Mouse (Mus musculus) c-Kit-positive CD71-positive TER-119-negative erythroid progenitor cells, embryonic 14.5 days (primary cell): Measurements from ENCODE around the gene Ndrg4.
"Not testable (repeated sequence)": the region's sequence is repeated elsewhere in the genome, so short reads cannot be mapped to it uniquely, and the experiment has no call there.

Experiments used
- DNase-seq: peaks from one replicate; pipeline ENCODE4 v3.0.0-alpha.2; 2013; ENCODE audit warnings: low read depth

Gene Ndrg4

DNA sequence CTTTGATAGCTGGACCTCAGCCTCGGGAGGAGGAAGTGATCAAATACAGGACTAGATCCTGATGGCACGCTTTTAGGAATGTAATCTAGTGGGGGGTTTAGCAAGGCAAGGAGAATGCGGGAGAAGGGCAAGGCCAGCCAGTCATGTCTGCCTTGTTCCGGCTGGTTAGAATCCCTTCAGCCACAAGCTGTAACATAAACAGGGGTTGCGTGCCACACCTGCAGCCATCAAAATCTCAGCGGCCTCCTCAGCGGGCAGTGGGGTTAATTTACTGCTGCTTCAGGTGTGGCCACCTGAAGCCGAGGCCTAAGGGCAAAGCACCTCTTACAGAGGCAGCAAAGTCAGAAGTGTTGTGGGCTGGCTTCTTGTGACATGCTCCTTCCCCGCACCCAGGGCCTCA is at the start of gene Ndrg4:
TSS of gene Ndrg4 (plus strand) at position 350 of the 400 bp plus-strand sequence.
- DNase-seq: no peak

- DNase-seq: no peak
Observed at GRCm38 (mm10) chr8:95632840-95633239, 43.9 kb upstream of the Ndrg4 start.

DNA sequence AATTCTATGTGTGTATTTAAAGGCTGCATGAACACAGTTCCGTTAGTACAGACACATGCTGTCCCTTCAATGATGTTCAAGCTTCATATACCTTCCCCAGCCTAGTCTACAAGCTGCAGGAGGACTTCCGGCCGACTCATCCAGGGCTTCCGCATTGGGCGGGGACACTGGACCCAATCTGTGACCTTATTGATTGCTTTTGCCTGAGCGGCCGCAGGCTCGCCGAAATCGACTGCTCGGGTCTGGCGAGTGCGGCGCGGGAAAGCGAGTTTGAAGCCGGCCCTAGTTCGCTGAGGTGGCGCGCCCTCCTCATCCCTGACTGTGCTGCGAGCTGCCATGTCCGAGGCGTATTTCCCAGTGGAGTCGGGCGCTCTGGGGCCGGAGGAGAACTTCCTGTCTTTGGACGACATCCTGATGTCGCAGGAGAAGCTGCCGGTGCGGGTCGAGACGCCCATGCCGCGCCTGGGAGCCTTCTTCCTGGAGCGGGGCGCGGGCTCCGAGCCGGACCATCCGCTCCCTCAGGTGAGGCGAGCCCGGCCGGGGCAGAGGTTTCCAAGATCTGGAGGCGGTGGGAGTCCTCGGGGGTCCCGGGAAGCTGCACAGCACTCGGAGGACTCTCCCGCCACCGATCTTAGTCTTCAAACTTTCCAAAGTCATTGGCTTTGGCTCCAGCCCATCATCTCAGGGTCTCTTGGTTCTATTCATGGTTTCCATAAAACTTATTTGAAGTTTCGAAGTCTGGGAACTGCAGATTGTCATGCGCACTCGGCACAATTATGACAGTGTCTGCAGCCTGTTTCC is 43.3 kb upstream of the Ndrg4 start, which contains the start of gene Gins3:
TSS of gene Gins3 (plus strand) at position 192 of the 801 bp plus-strand sequence.
- DNase-seq: peak; percentile 93

GRCm38 (mm10) chr8:95634063-95634340 is 42.8 kb upstream of the Ndrg4 start:
- DNase-seq: no peak

- no peak for DNase-seq
Observed at GRCm38 (mm10) chr8:95644942-95645341, 31.8 kb upstream of the Ndrg4 start.

DNA sequence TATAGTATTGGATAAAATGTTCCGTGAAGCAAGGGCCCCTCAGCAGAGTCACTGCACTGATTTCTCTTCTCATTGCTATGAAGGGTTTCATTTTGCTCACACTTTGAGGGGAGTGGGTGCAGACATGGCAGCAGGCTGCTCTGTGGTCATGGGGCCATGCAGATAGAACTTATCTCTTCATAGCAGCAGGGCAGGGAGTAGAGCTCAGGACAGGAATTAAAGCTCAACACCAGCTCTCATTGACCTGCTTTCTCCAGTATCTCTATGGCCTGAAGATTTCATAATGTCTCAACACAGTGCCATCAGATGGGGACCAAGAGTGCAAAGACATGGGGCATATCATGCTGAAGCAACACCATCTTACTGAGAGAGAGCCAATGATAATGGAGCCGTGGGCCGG is 28.5 kb upstream of the Ndrg4 start:
- DNase-seq: no peak

DNA sequence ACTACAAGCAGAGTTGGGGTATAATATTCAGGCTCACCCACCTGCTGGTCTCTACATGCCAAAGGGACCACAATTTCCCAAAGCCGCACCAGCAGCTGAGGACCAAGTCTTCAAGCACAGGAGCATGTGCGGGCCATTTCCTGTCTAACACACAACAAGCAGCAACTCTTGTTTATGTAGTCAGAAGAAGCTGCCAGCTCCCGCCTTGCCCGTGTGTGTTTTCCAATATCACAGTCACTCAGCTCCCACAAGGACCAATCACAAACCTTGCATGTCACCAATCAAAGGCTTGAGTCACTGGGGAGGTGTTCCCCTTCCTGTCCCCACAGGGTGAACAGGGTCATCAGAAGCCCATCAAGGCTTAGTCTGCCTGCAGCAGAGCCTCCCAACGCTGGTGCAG is 23.4 kb upstream of the Ndrg4 start:
- DNase-seq: no peak

DNA sequence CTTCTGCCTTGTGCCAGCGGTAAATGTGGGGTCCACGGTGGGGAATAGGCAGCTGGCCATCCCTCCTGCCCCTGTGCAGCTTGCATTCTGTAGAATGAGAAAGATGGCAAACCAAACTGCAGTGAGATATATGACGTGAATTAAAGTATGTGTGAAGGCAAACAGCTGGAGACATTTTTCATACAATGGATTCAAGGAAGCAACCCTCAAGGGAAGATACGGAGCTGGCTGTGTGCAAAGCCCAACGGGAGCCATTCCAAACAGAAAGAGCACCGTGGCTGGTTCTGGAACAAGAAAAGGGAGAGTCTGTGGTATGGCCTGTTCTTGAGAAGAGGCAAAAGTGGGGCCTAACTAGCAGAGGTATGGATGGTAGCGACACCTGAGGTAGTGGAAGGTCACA is 20.9 kb upstream of the Ndrg4 start:
- DNase-seq: no peak

- no peak for DNase-seq
Observed at GRCm38 (mm10) chr8:95656316-95657002, 20.3 kb upstream of the Ndrg4 start.

DNA sequence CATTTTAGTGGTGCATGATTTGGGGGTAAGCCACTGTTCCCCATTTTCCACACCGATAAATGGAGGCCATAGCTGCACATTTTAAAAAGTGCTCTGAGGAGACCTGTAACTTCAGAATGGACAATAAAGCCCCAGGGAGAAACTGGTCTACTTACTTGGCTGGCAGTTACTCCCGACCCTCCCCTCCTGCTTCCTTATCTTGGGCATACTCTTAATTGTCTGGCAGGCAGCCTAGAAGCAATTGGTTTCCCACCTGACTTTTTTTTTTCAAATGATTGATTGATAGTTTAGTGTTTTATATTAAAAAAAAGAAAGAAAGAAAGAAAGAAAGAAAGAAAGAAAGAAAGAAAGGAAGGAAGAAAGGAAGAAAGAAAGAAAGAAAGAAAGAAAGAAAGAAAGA is 19.3 kb upstream of the Ndrg4 start:
- DNase-seq: no peak

GRCm38 (mm10) chr8:95660334-95660882 is 16.4 kb upstream of the Ndrg4 start:
- DNase-seq: no peak

GRCm38 (mm10) chr8:95661085-95661484 is 15.7 kb upstream of the Ndrg4 start:
- DNase-seq: no peak

DNA sequence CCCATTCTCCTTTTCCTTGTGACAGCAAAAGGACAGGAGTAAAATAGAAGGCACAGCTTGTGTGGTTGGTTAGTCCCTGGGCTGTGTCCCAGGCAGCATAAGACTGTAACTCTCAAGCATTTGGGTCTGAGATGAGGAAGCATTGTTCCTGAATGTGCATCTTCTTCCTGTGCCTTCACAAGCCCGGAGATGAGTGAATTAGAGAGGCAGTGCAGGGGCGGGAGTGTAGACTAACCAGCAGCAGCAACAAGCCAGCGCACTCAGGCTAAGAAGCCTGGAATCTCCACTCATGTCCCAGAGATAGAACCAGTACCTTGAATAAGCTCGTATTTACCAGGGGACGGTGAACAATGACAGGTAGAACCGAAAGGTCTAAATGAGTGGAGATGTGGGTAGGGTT is 15.2 kb upstream of the Ndrg4 start:
- no peak for DNase-seq

DNA sequence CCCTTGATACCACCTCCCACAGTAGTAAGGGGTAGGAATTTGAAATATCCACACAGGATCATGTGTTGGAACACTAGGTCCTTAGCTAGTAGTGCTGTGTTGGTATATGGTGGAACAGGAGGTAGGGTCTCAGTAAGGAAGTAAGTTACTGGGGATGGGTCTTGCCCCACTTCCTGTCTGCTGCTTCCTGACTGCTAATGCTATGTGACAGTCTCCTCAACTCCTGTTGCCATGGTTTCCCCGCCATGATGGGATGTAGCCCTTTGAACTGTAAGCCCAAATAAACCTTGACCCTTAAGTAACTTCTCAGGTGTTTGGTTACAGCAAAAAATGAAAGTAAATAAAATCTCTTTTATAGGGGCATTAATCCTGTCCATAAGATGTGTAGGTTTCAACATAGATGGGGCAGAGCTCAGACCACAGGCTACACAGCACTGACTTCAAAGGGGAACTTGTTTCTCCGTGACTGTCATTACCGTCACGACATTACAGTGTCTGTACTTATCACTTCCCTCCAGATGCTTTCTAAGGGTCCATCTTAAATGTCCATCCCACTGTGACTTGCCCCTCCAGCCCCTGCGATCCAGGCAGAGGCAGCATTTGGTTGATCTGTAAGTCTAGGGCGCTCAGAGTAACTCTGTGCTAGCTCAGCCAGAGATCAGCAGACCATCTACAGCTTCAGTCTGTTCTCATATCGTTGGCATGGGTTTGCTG is 13.7 kb upstream of the Ndrg4 start:
- no peak for DNase-seq

- DNase-seq: no peak
Observed at GRCm38 (mm10) chr8:95663599-95663949, 13.2 kb upstream of the Ndrg4 start.

DNA sequence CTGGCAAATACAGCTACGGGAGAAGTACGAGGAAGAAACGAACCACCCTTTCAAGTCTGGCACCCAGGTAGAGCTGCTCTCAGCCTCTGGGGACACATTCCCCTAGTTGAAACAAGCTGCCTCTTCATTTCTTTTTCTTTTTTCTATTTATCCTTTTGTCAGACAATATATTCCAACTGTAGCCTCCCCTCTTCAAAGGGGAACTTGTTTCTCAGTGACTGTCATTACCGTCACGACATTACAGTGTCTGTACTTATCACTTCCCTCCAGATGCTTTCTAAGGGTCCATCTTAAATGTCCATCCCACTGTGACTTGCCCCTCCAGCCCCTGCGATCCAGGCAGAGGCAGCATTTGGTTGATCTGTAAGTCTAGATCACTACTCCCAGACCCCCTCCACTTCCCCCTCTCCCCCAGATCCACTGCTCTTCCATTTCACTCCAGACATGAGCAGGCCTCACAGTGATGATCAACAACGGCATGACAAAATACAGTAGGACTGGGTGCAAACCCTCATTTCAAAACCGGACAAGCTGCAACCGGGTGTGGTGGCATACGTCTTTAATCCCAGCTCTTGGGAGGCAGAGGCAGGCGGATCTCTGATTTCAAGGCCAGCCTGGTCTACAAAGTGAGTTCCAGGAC is 10.8 kb upstream of the Ndrg4 start:
- DNase-seq: not testable (repeated sequence)

DNA sequence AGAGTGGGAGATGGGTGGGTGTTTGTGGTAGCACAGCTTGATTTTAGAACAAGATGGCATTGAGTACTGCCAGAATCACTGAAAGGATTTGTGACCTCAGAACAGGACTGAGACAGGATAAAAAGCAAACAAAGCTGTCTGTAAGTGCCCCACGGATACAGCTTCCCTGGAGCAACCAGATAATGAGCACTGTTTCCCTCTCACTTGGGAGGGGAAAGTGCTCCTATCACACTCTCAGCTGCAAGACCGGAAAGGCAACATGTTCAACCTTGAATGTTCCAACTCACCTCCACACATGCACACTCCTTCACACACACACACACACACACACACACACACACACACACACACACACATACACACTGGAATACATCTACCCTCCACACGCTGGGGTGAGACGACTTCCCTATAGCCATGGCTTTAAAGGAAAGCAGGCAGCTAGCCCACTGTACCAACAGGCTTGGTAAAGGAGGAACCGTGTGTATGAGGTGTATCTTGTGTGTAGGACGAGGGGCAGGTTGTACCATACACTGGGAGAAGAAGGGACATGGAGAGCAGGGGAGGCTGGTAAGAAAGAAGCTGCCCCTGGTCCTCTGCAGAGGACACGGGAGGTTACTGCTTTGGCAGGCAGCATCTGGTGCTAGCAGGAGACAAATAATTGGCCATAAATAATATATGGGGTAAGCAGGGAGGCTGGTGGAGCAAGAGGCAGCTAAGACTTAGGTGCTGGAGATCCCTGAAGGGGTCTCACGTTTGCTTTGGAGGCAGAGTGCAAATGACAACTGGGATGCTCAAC is 8.4 kb upstream of the Ndrg4 start:
- DNase-seq: no peak

- DNase-seq: no peak
Observed at GRCm38 (mm10) chr8:95669967-95670366, 6.8 kb upstream of the Ndrg4 start.

DNA sequence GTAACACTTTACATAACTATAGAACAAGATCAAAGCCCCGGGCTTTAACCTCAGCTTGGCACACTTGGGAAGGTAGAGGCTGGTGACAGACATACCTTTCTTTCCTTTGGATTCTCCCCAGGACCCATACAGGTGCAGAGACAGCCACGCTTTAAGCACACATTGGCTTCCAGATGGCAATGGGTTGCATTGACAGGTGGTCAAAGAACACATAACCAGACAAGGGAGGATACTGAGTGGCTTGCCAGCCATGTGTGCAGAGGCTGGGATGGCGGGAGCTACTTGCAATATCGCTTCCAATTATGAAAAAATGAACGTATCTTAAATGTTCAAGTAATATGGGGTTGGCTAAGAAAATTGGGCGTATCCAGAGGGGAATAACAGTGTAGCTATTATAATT is 4.9 kb upstream of the Ndrg4 start:
- no peak for DNase-seq

- no peak for DNase-seq
Observed at GRCm38 (mm10) chr8:95672811-95673210, 4.0 kb upstream of the Ndrg4 start.

DNA sequence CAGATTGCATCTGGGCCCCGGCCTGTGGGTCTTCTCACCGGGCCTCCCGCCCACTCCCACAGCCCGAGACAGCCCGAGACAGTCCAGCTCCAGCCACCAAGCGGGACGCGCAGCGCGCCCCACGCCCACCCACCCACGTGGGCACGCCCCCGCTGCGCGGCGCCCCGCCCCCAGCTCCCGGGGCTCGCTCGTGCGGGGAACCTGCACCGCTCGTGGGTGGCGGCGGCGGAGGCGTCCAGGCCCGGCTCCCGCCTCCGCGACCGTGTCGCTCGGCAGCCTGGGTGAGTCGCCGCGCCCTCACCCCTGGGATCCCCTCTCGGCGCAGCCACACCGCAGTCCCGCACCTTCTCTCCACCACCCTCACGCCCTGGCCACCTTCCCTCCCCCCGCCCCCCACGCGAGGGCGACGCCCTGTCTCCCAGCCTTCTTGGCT is 827 bp downstream of the Ndrg4 start:
- no peak for DNase-seq
